In the genomic region with DNA sequence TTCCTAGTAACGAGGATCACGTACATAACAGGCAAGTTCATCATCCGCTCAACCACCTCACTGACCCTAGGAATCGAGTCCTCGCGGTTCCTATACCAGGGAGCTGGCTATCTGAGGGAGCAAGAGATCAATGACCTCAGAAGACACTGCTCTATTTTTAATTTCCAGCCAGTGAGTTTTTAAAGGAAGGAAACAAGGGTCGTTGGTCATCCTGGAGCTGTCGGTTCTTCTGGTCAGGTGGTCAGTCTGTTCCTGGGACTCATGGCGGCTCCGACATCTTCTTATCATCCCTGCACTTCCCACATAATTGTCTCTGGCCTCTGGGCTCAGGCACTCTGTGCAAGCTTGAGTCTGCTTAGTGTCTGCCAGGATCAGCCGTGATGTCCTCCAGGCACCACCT, we compare ENCODE assay signal across 22 mouse cellular contexts. TPM values are rescaled to one million over a fixed set of nuclear protein-coding genes. Genes with fewer than 3 reads are reported as not detected.
DNase-seq lines count a peak whose midpoint lies in the region; ATAC-seq lines count a peak whose summit lies in the region.
"Had no signal": no experiment of that assay in that cellular context is flagged by ENCODE, and none has a peak within 500 bp of the region (broad histone marks: within the 10 kb centered on the region; RNA-seq: fewer than 3 reads in every experiment).

No protein-coding gene starts in this region.

- H3K4me1 ChIP-seq in heart, embryonic 10.5 days: peaks cover 23% of the 10 kb centered on the region
- H3K4me1 ChIP-seq in liver, embryonic 13.5 days (replicated peaks): peaks cover 17% of the 10 kb centered on the region
- peaks cover 5% of the 10 kb centered on the region for H3K4me1 ChIP-seq in liver, embryonic 15.5 days (replicated peaks)
- no peaks in the 10 kb centered on the region for H3K4me1 ChIP-seq in forebrain, embryonic 14.5 days (ENCODE audit: control insufficient read depth, insufficient read depth, low read length)

- 0 out of 2 replicates have a peak, but pooled peaks have one; percentile 19 for ATAC-seq in liver, embryonic 13.5 days (ENCODE audit: low read depth)
- 0 out of 2 replicates have a peak, but pooled peaks have one; percentile 36 for ATAC-seq in liver, embryonic 15.5 days (ENCODE audit: insufficient read depth)
- ATAC-seq in forebrain, embryonic 14.5 days: no peak
- ATAC-seq: activated CD4-positive, CD25-positive, alpha-beta regulatory T cell, adult 4 months; CD4-positive, CD25-positive, alpha-beta regulatory T cell, adult 4 months; forebrain, embryonic 13.5 days; forebrain, embryonic 16.5 days; Patski had no signal

- WGBS in heart, embryonic 10.5 days: 48% methylated on average over 11 of the region's 11 CpGs
- 54% methylated on average over 11 of the region's 11 CpGs for WGBS in liver, embryonic 13.5 days (ENCODE audit: insufficient replicate concordance)
- 67% methylated on average over 11 of the region's 11 CpGs for WGBS in liver, embryonic 15.5 days (ENCODE audit: insufficient replicate concordance)
- 95% methylated on average over 11 of the region's 11 CpGs for WGBS in forebrain, embryonic 14.5 days

- DNase-seq in heart, embryonic 10.5 days (ENCODE audit: low spot score): no peak
- no peak for DNase-seq in heart, adult 11 months
- no peak for DNase-seq in liver, embryonic 13.5 days
- no peak for DNase-seq in liver
- no peak for DNase-seq in forebrain, embryonic 14.5 days (ENCODE audit: low spot score)
- DNase-seq: adrenal gland, adult 8-10 months; adrenal gland, postnatal 14 days; adrenal gland, postnatal 36 days; B cell, adult 2 months; cerebellum, adult 11-12 months; cerebellum, adult 2 months; cerebellum, adult 9-10 months; cerebellum, postnatal 25 days had no signal

- no peak overlapping the region for H3K4me3 ChIP-seq in heart, embryonic 10.5 days
- H3K4me3 ChIP-seq in liver, embryonic 13.5 days (replicated peaks): no peak overlapping the region
- no peak overlapping the region for H3K4me3 ChIP-seq in liver, embryonic 15.5 days (replicated peaks)
- no peak overlapping the region for H3K4me3 ChIP-seq in forebrain, embryonic 14.5 days (ENCODE audit: low read depth, low read length)
- H3K4me3 ChIP-seq: embryonic facial prominence, embryonic 10.5 days; embryonic facial prominence, embryonic 12.5 days; forebrain, embryonic 13.5 days had no signal

- peaks cover 8% of the 10 kb centered on the region; the same call in 1 of the 2 replicates for H3K27me3 ChIP-seq in heart, embryonic 10.5 days (ENCODE audit: insufficient read depth, poor library complexity, severe bottlenecking)
- no peaks in the 10 kb centered on the region for H3K27me3 ChIP-seq in liver, embryonic 13.5 days
- H3K27me3 ChIP-seq in liver, embryonic 15.5 days: peaks cover 3% of the 10 kb centered on the region; the same call in 1 of the 2 replicates
- H3K27me3 ChIP-seq in forebrain, embryonic 14.5 days (replicated peaks; ENCODE audit: control insufficient read depth, insufficient read depth, low read length): no peaks in the 10 kb centered on the region
- H3K27me3 ChIP-seq: embryonic facial prominence, embryonic 12.5 days; Patski had no signal

- H3K4me2 ChIP-seq in liver, embryonic 13.5 days: no peak overlapping the region
- no peak overlapping the region for H3K4me2 ChIP-seq in liver, embryonic 15.5 days
- no peak overlapping the region for H3K4me2 ChIP-seq in forebrain, embryonic 14.5 days (ENCODE audit: low read length)
- H3K4me2 ChIP-seq: embryonic facial prominence, embryonic 12.5 days; forebrain, embryonic 13.5 days had no signal

- no peak overlapping the region for H3K9ac ChIP-seq in liver, embryonic 13.5 days
- H3K9ac ChIP-seq in liver, embryonic 15.5 days: no peak overlapping the region
- no peak overlapping the region for H3K9ac ChIP-seq in forebrain, embryonic 14.5 days (ENCODE audit: low read length)
- H3K9ac ChIP-seq: embryonic facial prominence, embryonic 12.5 days; forebrain, embryonic 13.5 days had no signal

- H3K27ac ChIP-seq in heart, embryonic 10.5 days: peak overlapping the region; percentile 7; the same call in 1 of the 2 replicates
- H3K27ac ChIP-seq in liver, embryonic 13.5 days: no peak overlapping the region
- H3K27ac ChIP-seq in liver, embryonic 15.5 days (replicated peaks): no peak overlapping the region
- no peak overlapping the region for H3K27ac ChIP-seq in forebrain, embryonic 14.5 days (ENCODE audit: low read depth, low read length)
- H3K27ac ChIP-seq: embryonic facial prominence, embryonic 10.5 days; embryonic facial prominence, embryonic 12.5 days; forebrain, embryonic 13.5 days had no signal

- no peaks in the 10 kb centered on the region for H3K36me3 ChIP-seq in heart, embryonic 10.5 days
- no peaks in the 10 kb centered on the region for H3K36me3 ChIP-seq in liver, embryonic 13.5 days
- H3K36me3 ChIP-seq in liver, embryonic 15.5 days (replicated peaks): no peaks in the 10 kb centered on the region
- no peaks in the 10 kb centered on the region for H3K36me3 ChIP-seq in forebrain, embryonic 14.5 days (ENCODE audit: control insufficient read depth, insufficient read depth, low read length)
- H3K36me3 ChIP-seq: embryonic facial prominence, embryonic 10.5 days; embryonic facial prominence, embryonic 12.5 days; G1E had no signal

- no peaks in the 10 kb centered on the region for H3K9me3 ChIP-seq in heart, embryonic 10.5 days
- no peaks in the 10 kb centered on the region for H3K9me3 ChIP-seq in liver, embryonic 13.5 days (replicated peaks)
- H3K9me3 ChIP-seq in liver, embryonic 15.5 days (replicated peaks): no peaks in the 10 kb centered on the region
- H3K9me3 ChIP-seq in forebrain, embryonic 14.5 days (replicated peaks; ENCODE audit: control insufficient read depth, low read length): no peaks in the 10 kb centered on the region
- H3K9me3 ChIP-seq: embryonic facial prominence, embryonic 10.5 days; embryonic facial prominence, embryonic 12.5 days; forebrain, embryonic 13.5 days had no signal

RNA-seq across cellular contexts. Expression of gene Tmem51, which starts 10.3 kb away (rescaled TPM):
- polyA plus RNA-seq in heart, embryonic 10.5 days (2016; fragmentation: Nextera tagmentation; extraction: Ambion mirVana): 21.0 and 25.9 TPM in 2 replicates
- 13.5 and 16.4 TPM in 2 replicates for polyA plus RNA-seq in liver, embryonic 13.5 days (2015; fragmentation: Nextera tagmentation; extraction: Ambion mirVana)
- polyA plus RNA-seq in liver, embryonic 15.5 days (2015; fragmentation: Nextera tagmentation; extraction: Ambion mirVana): 16.2 and 17.6 TPM in 2 replicates
- polyA plus RNA-seq in forebrain, embryonic 14.5 days (2014; fragmentation: Nextera tagmentation; extraction: Ambion mirVana): 6.2 and 6.5 TPM in 2 replicates
- polyA plus RNA-seq: G1E had no signal
